9 mouse cellular contexts compared by ENCODE assay signal in genomic region chr5:124000824-124001223, GRCm38 (mm10). TPM values are rescaled to one million over a fixed set of nuclear protein-coding genes. Genes with fewer than 3 reads are reported as not detected.
DNase-seq lines count a peak whose midpoint lies in the region; ATAC-seq lines count a peak whose summit lies in the region.
"Had no signal": no experiment of that assay in that cellular context is flagged by ENCODE, and none has a peak within 500 bp of the region (broad histone marks: within the 10 kb centered on the region; RNA-seq: fewer than 3 reads in every experiment).

No protein-coding gene starts in this region.

- no peaks in the 10 kb centered on the region for H3K27me3 ChIP-seq in forebrain, embryonic 12.5 days
- no peaks in the 10 kb centered on the region for H3K27me3 ChIP-seq in heart, embryonic 16.5 days (ENCODE audit: control insufficient read depth, insufficient read depth, low read length)
- H3K27me3 ChIP-seq in liver, embryonic 12.5 days (replicated peaks) = no peaks in the 10 kb centered on the region
- no peaks in the 10 kb centered on the region for H3K27me3 ChIP-seq in stomach, embryonic 14.5 days (ENCODE audit: control insufficient read depth, insufficient read depth, low read length)

- ATAC-seq in CD4-positive, CD25-positive, alpha-beta regulatory T cell, adult 4 months = peak; percentile 78
- peak; percentile 74 for ATAC-seq in forebrain, embryonic 12.5 days (ENCODE audit: low FRiP score)
- ATAC-seq in heart, embryonic 16.5 days (replicated peaks; ENCODE audit: extremely low read depth, insufficient read depth, low FRiP score) = peak; percentile 53
- peak; percentile 48 for ATAC-seq in liver, embryonic 12.5 days
- ATAC-seq in stomach, embryonic 14.5 days (ENCODE audit: insufficient number of reproducible peaks, insufficient read depth, low FRiP score, low read depth) = peak; percentile 62

- no peak overlapping the region for H3K4me2 ChIP-seq in forebrain, embryonic 12.5 days
- no peak overlapping the region for H3K4me2 ChIP-seq in heart, embryonic 16.5 days (ENCODE audit: low read depth, low read length)
- H3K4me2 ChIP-seq in liver, embryonic 12.5 days = no peak overlapping the region
- H3K4me2 ChIP-seq in stomach, embryonic 14.5 days (replicated peaks; ENCODE audit: low read depth, low read length) = no peak overlapping the region

- H3K36me3 ChIP-seq in forebrain, embryonic 12.5 days (replicated peaks) = peaks cover 24% of the 10 kb centered on the region
- peaks cover 17% of the 10 kb centered on the region for H3K36me3 ChIP-seq in heart, embryonic 16.5 days (ENCODE audit: control insufficient read depth, insufficient read depth)
- H3K36me3 ChIP-seq in liver, embryonic 12.5 days = peaks cover 73% of the 10 kb centered on the region
- peaks cover 15% of the 10 kb centered on the region for H3K36me3 ChIP-seq in stomach, embryonic 14.5 days (ENCODE audit: control insufficient read depth, insufficient read depth, low read length)

- no peak overlapping the region for H3K9ac ChIP-seq in forebrain, embryonic 12.5 days
- H3K9ac ChIP-seq in heart, embryonic 16.5 days (ENCODE audit: low read length) = no peak overlapping the region
- no peak overlapping the region for H3K9ac ChIP-seq in liver, embryonic 12.5 days
- H3K9ac ChIP-seq in stomach, embryonic 14.5 days (replicated peaks; ENCODE audit: low read depth, low read length) = no peak overlapping the region

- H3K4me3 ChIP-seq in forebrain, embryonic 12.5 days (replicated peaks) = no peak overlapping the region
- no peak overlapping the region for H3K4me3 ChIP-seq in heart, embryonic 16.5 days (ENCODE audit: low read length)
- H3K4me3 ChIP-seq in liver, embryonic 12.5 days = no peak overlapping the region
- H3K4me3 ChIP-seq in stomach, embryonic 14.5 days (ENCODE audit: low read depth, low read length) = no peak overlapping the region
- H3K4me3 ChIP-seq: erythroblast, embryonic 14.5 days had no signal

- H3K4me1 ChIP-seq in forebrain, embryonic 12.5 days = peaks cover 9% of the 10 kb centered on the region; the same call in 1 of the 2 replicates
- H3K4me1 ChIP-seq in heart, embryonic 16.5 days (ENCODE audit: control insufficient read depth, insufficient read depth, low read length) = peaks cover 21% of the 10 kb centered on the region
- H3K4me1 ChIP-seq in liver, embryonic 12.5 days = peaks cover 38% of the 10 kb centered on the region
- H3K4me1 ChIP-seq in stomach, embryonic 14.5 days (ENCODE audit: control insufficient read depth, insufficient read depth, low read length) = no peaks in the 10 kb centered on the region

- no peak overlapping the region for H3K27ac ChIP-seq in forebrain, embryonic 12.5 days
- no peak overlapping the region for H3K27ac ChIP-seq in heart, embryonic 16.5 days (ENCODE audit: low read length)
- peak overlapping the region; percentile 33; the same call in 1 of the 2 replicates for H3K27ac ChIP-seq in liver, embryonic 12.5 days
- H3K27ac ChIP-seq in stomach, embryonic 14.5 days (ENCODE audit: low read length) = no peak overlapping the region

- 16% methylated on average over 7 of the region's 7 CpGs for WGBS in forebrain, embryonic 12.5 days
- WGBS in heart, embryonic 16.5 days = 10% methylated on average over 7 of the region's 7 CpGs
- 9% methylated on average over 7 of the region's 7 CpGs for WGBS in liver, embryonic 12.5 days (ENCODE audit: insufficient replicate concordance)
- WGBS in stomach, embryonic 14.5 days = 9% methylated on average over 7 of the region's 7 CpGs

- no peaks in the 10 kb centered on the region for H3K9me3 ChIP-seq in forebrain, embryonic 12.5 days
- H3K9me3 ChIP-seq in heart, embryonic 16.5 days (replicated peaks; ENCODE audit: control insufficient read depth, low read length) = no peaks in the 10 kb centered on the region
- H3K9me3 ChIP-seq in liver, embryonic 12.5 days (replicated peaks) = no peaks in the 10 kb centered on the region
- no peaks in the 10 kb centered on the region for H3K9me3 ChIP-seq in stomach, embryonic 14.5 days (ENCODE audit: control insufficient read depth, low read depth, low read length)

- peak; percentile 65 for DNase-seq in brain, embryonic 18.5 days (ENCODE audit: low read depth, low spot score)
- peak; percentile 91 for DNase-seq in kidney, postnatal 14 days
- DNase-seq in neural tube, embryonic 10.5 days (ENCODE audit: extremely low spot score, low spot score) = peak; percentile 91

RNA-seq across cellular contexts. Expression of gene Hip1r, which starts 27.4 kb away (rescaled TPM):
- 10 to 100 TPM; 11.0 to 12.1 TPM for polyA plus RNA-seq in CD4-positive, CD25-positive, alpha-beta regulatory T cell, adult 4 months (2017; shearing (Covaris generic))
- polyA plus RNA-seq in forebrain, embryonic 12.5 days (2016; fragmentation: Nextera tagmentation; extraction: Ambion mirVana) = 16.0 and 17.9 TPM in 2 replicates
- 11.2 and 11.7 TPM in 2 replicates for polyA plus RNA-seq in heart, embryonic 16.5 days (2015; fragmentation: Nextera tagmentation; extraction: Ambion mirVana)
- polyA plus RNA-seq in liver, embryonic 12.5 days (2016; fragmentation: Nextera tagmentation; extraction: Ambion mirVana) = 15.2 and 16.7 TPM in 2 replicates
- 14.4 and 16.9 TPM in 2 replicates for polyA plus RNA-seq in stomach, embryonic 14.5 days (2014; fragmentation: Nextera tagmentation; extraction: Ambion mirVana)

RNA-seq across cellular contexts. Expression of gene Vps37b, which starts 31.2 kb away (rescaled TPM):
- polyA plus RNA-seq in CD4-positive, CD25-positive, alpha-beta regulatory T cell, adult 4 months (2017; shearing (Covaris generic)) = 10 to 100 TPM; 17.8 to 22.1 TPM
- polyA plus RNA-seq in forebrain, embryonic 12.5 days (2016; fragmentation: Nextera tagmentation; extraction: Ambion mirVana) = 70.5 and 73.4 TPM in 2 replicates
- 58.7 and 61.4 TPM in 2 replicates for polyA plus RNA-seq in heart, embryonic 16.5 days (2015; fragmentation: Nextera tagmentation; extraction: Ambion mirVana)
- polyA plus RNA-seq in liver, embryonic 12.5 days (2016; fragmentation: Nextera tagmentation; extraction: Ambion mirVana) = 20.9 and 21.8 TPM in 2 replicates
- 29.3 and 31.5 TPM in 2 replicates for polyA plus RNA-seq in stomach, embryonic 14.5 days (2014; fragmentation: Nextera tagmentation; extraction: Ambion mirVana)
